ENCODE assay signal across 8 mouse cellular contexts in the genomic region with DNA sequence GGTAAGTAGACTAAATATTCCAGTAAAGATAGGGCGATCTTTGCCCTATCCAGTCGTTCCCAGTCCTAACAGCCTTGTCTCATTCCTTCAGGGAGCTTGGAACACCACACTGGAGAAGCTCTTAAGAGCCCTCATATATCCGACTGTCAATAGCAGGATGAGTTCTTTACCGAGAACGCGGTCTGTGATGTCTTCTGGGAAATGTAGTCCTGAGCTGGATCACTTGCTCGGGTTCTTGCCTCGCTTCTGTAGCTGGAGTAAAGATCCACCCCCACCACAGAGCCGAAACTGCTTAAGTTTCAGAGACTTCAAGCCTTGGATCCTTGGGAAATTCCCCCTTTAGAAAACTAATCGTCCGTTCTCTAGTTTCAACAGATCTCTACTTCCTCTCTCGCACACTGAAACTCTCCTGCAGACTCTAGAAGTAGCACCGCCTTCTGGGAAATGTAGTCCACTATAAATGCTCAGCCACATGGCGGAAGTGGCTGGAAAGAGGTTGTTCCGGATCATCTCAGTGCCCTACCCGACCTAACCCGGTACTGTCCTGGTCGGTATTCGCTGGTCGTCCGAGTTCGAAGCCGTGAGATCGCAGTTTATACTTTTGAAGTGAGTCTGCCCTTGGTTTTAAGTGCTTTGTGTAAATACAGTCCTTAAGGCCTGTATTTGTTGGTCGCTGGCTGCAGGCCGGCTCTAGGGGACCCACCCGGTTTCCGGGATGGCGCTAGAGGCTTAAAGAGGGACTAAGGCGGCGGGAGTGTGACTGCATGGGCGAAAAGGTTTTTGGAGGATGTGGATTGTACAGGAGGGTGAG. TPM values are rescaled to one million over a fixed set of nuclear protein-coding genes. Genes with fewer than 3 reads are reported as not detected.
DNase-seq lines count a peak whose midpoint lies in the region; ATAC-seq lines count a peak whose summit lies in the region.

Zfp84 (plus strand) TSS at position 463 of the 811 bp plus-strand sequence.

- DNase-seq in R1 (ENCODE audit: low read depth, low spot score), result peak; percentile 97
- peak; percentile 83 to 90 for DNase-seq in cerebellum, postnatal 14 days
- DNase-seq in frontal cortex, postnatal 25 days (ENCODE audit: low spot score in 2 of 2), result peak; percentile 69 to 81
- peak; percentile 89 for DNase-seq in hindbrain, embryonic 14.5 days (ENCODE audit: low spot score)
- DNase-seq in layer of hippocampus, postnatal 36 days, result peak; percentile 89 to 90
- peak; percentile 98 for DNase-seq in lung, postnatal 36 days
- peak; percentile 98 for DNase-seq in retina, postnatal 1 day
- peak; percentile 60 for DNase-seq in urinary bladder, adult 2 months (ENCODE audit: low spot score)

- peaks cover 15% of the 10 kb centered on the region for H3K36me3 ChIP-seq in hindbrain, embryonic 14.5 days (replicated peaks; ENCODE audit: control insufficient read depth, insufficient read depth)

- peaks cover 17% of the 10 kb centered on the region for H3K4me1 ChIP-seq in hindbrain, embryonic 14.5 days (replicated peaks; ENCODE audit: control insufficient read depth, insufficient read depth, low read length)

- H3K27me3 ChIP-seq in hindbrain, embryonic 14.5 days (ENCODE audit: control insufficient read depth, insufficient read depth, low read length), result no peaks in the 10 kb centered on the region

- peak within 1 kb of the TSS; percentile 59 for H3K4me2 ChIP-seq in hindbrain, embryonic 14.5 days (replicated peaks)

- peak within 1 kb of the TSS; percentile 73 for H3K27ac ChIP-seq in hindbrain, embryonic 14.5 days

- under 1% methylated on average over 32 of the region's 32 CpGs for WGBS in hindbrain, embryonic 14.5 days

- H3K9me3 ChIP-seq in hindbrain, embryonic 14.5 days (ENCODE audit: control insufficient read depth, low read length), result no peaks in the 10 kb centered on the region

- peak within 1 kb of the TSS; percentile 51 for H3K4me3 ChIP-seq in hindbrain, embryonic 14.5 days (replicated peaks; ENCODE audit: low read length)

- ATAC-seq in hindbrain, embryonic 14.5 days (ENCODE audit: low FRiP score), result peak; percentile 94

- peak within 1 kb of the TSS; percentile 64 for H3K9ac ChIP-seq in hindbrain, embryonic 14.5 days

RNA-seq across cellular contexts. Expression of gene Zfp84, which starts in this region (rescaled TPM):
- polyA plus RNA-seq in hindbrain, embryonic 14.5 days (2014; fragmentation: Nextera tagmentation; extraction: Ambion mirVana), result 17.0 and 19.5 TPM in 2 replicates
- 10 to 100 TPM; 20.9 TPM for total RNA-seq in layer of hippocampus, postnatal 36 days (2021)
- polyA plus RNA-seq in urinary bladder, adult 2 months (2012; rRNA removed), result 9.7 and 10.1 TPM in 2 replicates

Comparison
In these comparisons a context has a peak if more than half of its experiments do, and no peak if none do; other contexts are left out.
1. Peak in every context shown above with its lines: DNase-seq, ATAC-seq, H3K4me3 ChIP-seq and H3K27ac ChIP-seq.